Mouse (Mus musculus): ENCODE measurements around the gene 1700080E11Rik. TPM values are rescaled to one million over a fixed set of nuclear protein-coding genes. Genes with fewer than 3 reads are reported as not detected.

The 1700080E11Rik gene
- polyA plus RNA-seq, 1 experiment from 2014 or later, result not detected

- Histone ChIP-seq H3K27ac (no peak overlapping the region), H3K27me3 (no peaks in the 10 kb centered on the region), H3K36me3 (no peaks in the 10 kb centered on the region), H3K4me3 (no peak overlapping the region), H3K4me2 (no peak overlapping the region), H3K9ac (no peak overlapping the region), H3K4me1 (replicated peaks) (no peaks in the 10 kb centered on the region), H3K9me3 (no peaks in the 10 kb centered on the region)
- ATAC-seq (ENCODE audit: low FRiP score), result no peak
- 66% methylated on average over 15 of the region's 15 CpGs for WGBS
These were observed 43.9 kb downstream of the 1700080E11Rik start for GRCm38 (mm10) chr9:105100807-105101570.

Other genes with a start within 250 kb of the 1700080E11Rik start
- 94.7 and 100 TPM in 2 replicates for gene Mrpl3, start 91.9 kb downstream of the 1700080E11Rik start, polyA plus RNA-seq (2015; fragmentation: Nextera tagmentation; extraction: Ambion mirVana)
- gene Nudt16, start 13.3 kb downstream of the 1700080E11Rik start, polyA plus RNA-seq (2015; fragmentation: Nextera tagmentation; extraction: Ambion mirVana), result 27.1 and 27.7 TPM in 2 replicates

Data from hindbrain, embryonic 13.5 days (tissue).